Mouse (Mus musculus): ENCODE measurements around the gene Dbnl. TPM values are rescaled to one million over a fixed set of nuclear protein-coding genes. Genes with fewer than 3 reads are reported as not detected.

Dbnl gene
- total RNA-seq, 2 experiments from 2014 or later = 74.6 to 80.0 TPM

DNA sequence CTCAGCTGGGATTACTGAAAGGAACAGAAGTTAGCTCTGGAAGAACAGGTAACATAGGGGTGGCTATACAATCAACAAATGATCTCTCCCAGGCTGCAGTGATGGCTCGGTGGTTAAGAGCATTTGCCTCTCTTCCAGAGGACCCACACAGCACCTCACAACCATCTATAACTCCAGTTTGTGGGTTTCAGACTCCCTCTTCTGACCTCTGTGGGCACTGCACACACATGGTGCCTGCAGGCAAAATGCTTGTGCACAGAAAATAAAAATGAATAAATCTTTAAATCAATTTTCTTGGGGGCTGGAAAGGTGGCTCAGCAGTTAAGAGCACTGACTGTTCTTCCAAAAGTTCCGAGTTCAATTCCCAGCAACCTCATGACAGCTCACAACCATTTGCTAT, 9.8 kb upstream of the Dbnl start:
- H3K27ac ChIP-seq = no peak overlapping the region
- peak; percentile 63 for TF ChIP-seq CTCF (conservative IDR thresholded peaks at IDR 0.05)
- no peak for DNase-seq (ENCODE audit: low spot score in 2 of 2)

DNA sequence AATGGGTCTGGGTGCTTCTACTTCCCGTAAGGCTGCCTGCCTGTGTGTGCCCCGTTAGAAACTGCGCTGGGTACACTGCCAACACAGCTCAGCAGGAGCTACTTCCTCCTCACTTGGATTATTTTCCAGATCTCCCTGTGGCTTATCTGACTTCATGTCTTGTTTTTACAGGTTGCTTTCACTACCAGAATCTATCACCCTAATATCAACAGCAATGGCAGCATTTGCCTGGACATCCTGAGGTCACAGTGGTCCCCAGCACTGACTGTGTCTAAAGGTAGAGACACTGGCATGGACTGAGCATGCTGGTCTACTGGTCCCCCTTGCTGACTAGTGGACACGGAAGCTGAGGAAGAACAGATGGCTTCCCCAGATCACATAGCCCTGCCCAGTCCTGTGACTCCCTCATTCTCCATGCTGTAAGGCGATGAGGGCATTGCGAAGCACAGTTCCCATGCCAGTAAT, 8.2 kb upstream of the Dbnl start:
- Histone ChIP-seq H3K27ac (no peak overlapping the region), H3K4me3 (no peak overlapping the region)
- DNase-seq (ENCODE audit: low spot score in 2 of 2) = no peak
- TF ChIP-seq CTCF (conservative IDR thresholded peaks at IDR 0.05) = no peak

More for the DNA sequence above, 9.8 kb upstream of the Dbnl start:
- no peak overlapping the region for H3K4me3 ChIP-seq

DNA sequence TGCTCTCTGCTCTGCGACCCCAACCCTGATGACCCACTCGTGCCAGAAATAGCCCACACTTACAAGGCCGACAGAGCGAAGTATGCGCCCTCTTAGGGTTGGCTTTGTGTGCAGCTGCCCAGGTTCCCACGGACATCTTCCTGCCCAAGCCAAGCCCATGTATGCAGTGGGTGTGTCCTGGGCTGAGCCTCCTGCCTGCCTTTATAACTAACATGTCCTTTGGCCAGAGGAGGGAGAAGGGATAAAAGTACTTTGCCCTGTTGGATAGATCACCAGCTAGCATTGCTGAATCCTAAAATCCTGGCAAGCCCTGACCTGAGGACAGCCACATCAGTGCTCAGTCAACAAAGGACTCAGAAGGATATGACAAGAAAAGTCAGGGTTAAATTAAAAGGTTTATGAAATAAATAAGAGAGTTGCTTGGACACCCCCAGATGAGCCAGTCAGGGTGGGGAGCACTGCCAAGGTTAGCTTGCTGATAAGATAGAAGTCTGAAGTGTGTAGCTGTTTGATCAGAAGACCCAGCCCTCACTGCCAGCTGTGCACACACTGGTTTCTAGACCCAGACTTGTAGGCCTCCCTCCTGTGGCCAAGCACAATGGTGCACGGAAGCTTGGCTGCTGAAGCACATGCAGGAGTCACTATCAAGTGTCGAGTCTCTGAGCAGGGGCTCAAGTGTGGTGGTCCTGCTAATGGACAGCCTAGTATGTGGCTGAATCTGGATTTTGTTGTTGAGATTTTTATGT, 5.9 kb upstream of the Dbnl start:
- Histone ChIP-seq H3K27ac (no peak overlapping the region), H3K4me3 (no peak overlapping the region)
- peak; percentile 41 for TF ChIP-seq CTCF (conservative IDR thresholded peaks at IDR 0.05)
- no peak for DNase-seq (ENCODE audit: low spot score in 2 of 2)

DNA sequence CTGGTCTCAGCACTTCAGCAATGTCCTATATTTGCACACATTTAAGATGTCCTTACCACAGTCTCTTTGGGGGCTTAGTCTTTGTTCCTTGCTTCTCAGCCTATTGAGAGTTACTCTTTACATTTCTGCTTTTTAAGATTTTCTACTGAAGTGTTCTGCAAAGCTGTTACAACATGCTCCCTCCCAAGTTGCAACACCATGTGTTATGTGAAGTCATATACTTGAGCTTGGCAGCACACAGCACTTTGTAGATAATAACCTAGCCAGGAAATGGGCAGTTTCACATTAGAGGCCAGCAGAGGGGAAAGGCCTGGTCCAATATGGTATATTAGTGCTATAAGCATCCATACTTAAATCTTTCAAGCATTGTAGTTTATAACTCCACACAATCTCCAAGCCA, 2.6 kb upstream of the Dbnl start:
- Histone ChIP-seq H3K27ac (no peak overlapping the region), H3K4me3 (no peak overlapping the region)
- TF ChIP-seq CTCF (conservative IDR thresholded peaks at IDR 0.05) = no peak
- DNase-seq (ENCODE audit: low spot score in 2 of 2) = no peak

DNA sequence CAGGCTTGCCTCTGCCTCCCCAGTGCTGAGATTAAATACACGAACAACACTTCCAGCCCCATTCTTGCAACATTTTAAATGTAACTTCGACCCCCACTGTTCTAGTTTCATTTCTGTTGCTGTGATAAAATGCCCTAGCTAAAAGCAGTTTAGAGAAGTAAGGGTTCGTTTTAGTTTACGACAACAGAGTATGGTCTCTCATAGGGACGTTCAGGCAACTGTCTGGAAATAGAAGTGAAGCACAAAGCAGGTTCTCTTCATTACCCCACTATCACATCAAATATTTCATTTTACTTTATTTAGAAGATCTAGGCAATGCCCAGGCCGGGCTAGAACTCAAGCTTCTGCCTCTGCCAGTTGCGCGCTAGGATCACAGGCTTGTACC, 625 bp upstream of the Dbnl start:
- peak overlapping the region; percentile 76 for H3K4me3 ChIP-seq

DNA sequence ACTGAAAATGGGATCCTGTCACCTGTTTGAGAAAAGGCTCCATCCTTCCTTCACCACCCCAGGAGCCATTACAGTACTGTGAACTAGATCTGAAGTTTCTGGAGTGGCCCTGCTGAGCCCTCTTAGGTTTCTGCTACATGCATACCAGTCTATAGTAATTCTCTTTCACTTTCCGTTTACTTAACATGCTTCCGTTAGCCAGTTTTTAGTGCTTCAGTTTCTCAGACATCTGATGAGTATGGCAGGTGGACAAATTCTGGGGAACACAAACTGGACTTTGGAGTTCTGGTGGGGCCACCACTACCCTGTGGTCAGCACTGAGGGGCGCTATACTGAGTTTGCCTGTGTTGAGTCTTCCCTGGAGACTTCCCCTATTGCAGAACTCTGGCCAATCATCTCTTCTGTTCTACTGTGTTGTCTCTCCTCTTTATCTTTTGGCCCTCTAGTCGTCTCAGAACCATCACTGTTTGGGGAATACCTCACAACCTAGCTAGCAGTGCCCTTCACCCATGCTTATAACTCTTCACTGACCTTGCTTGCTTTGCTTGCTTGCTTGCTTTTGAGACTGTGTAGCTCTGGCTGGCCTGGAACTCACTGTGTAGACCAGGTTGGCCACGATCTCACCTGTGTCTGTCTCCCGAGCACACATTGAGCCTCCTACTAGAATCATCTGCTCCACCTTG, 924 bp downstream of the Dbnl start:
- no peak; the same call in 1 of the 2 replicates for TF ChIP-seq CTCF (conservative IDR thresholded peaks at IDR 0.05)
- DNase-seq (ENCODE audit: low spot score in 2 of 2) = no peak
- Histone ChIP-seq H3K27ac (peak overlapping the region; percentile 94), H3K4me3 (peak overlapping the region; percentile 76)

More for the DNA sequence above, 625 bp upstream of the Dbnl start:
- no peak for TF ChIP-seq CTCF (conservative IDR thresholded peaks at IDR 0.05)
- peak overlapping the region; percentile 94 for H3K27ac ChIP-seq
- DNase-seq (ENCODE audit: low spot score in 2 of 2) = no peak

DNA sequence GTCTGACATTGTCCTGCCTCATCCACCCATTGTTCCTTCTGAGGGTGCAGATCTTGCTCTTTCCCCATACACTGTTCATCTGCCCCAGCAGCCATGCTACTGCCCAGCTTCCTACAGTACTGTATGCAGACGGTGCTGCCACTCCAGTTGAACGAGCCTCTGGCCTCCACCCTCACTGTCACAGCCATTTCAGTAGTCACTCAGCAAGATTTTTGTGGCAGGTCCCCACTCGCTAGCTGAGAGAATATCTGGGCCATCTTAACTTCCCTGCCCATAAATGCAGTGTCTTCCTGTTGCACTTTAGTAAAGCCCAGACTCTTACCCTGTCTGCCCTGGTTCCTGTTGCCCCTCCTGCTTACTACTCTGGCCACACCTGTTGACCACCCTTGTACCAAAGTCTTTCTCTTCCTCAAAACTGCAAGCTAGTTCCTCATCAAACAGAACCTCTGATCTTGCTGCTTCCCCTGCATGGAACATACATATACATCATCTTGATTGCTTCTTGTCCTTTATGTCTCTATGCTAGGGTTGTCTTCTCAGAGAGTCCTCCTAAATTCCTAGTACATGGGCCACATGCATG, 1.6 kb downstream of the Dbnl start:
- no peak for TF ChIP-seq CTCF (conservative IDR thresholded peaks at IDR 0.05)
- DNase-seq (ENCODE audit: low spot score in 2 of 2) = no peak

DNA sequence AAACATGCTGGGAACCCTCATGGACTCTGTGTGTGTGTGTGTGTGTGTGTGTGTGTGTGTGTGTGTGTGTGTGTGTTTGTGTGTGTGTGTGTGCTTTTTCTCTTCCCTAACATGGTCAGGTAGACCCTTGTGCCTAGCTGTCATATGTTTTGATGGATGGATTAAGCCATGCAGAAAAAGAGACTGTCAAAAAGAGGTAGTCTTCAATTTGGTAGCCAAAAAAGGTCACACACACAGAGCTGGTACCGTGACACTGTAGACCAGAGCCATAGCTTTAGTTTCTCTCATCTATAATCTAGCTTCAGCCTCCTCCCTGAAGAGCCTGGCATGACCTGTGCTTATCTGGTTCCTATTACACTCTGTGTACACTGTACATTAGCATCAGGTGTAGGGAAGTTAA, 2.1 kb downstream of the Dbnl start:
- H3K27ac ChIP-seq = no peak overlapping the region
- no peak overlapping the region for H3K4me3 ChIP-seq
- no peak for DNase-seq (ENCODE audit: low spot score in 2 of 2)
- no peak for TF ChIP-seq CTCF (conservative IDR thresholded peaks at IDR 0.05)

More for the DNA sequence above, 1.6 kb downstream of the Dbnl start:
- H3K27ac ChIP-seq = no peak overlapping the region
- H3K4me3 ChIP-seq = peak overlapping the region; percentile 76

DNA sequence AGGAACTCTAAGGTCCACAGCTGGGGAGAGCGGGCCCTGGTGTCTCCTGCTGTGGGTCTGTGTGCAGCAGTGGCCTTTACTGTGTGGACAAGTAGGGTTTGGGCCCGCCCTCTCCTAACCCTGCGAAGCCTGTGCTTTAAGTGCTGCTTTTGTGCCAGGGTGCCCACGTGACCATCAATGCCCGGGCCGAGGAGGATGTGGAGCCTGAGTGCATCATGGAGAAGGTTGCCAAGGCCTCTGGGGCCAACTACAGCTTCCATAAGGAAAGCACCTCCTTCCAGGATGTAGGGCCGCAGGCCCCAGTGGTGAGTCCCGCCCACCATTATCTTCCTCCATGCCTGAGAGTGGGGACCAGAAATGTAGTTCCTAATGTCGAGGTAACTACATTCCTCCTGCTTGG, 7.0 kb downstream of the Dbnl start:
- peak overlapping the region; percentile 94 for H3K27ac ChIP-seq
- H3K4me3 ChIP-seq = no peak overlapping the region
- DNase-seq (ENCODE audit: low spot score in 2 of 2) = no peak
- TF ChIP-seq CTCF (conservative IDR thresholded peaks at IDR 0.05) = no peak

DNA sequence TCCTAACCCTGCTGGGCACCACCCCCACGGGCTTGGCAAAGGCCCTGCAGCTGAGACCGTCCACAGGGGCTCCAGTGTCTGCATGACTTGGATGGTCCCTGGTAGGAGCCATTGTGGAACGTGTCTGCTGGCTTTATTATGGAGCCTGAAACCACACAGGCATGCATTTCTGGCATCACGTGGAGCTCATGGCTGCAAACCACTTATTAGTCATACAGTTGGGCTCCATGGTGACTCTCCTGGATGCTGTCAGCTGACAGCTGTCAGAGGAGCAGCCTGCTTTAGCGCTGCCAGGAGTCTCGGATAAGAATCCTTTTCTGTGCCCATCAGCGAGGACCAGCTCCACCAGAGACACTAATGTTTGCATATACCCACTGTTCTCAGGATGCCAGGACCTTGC, 7.4 kb downstream of the Dbnl start:
- H3K27ac ChIP-seq = peak overlapping the region; percentile 94
- DNase-seq (ENCODE audit: low spot score in 2 of 2) = peak; percentile 57 to 87

DNA sequence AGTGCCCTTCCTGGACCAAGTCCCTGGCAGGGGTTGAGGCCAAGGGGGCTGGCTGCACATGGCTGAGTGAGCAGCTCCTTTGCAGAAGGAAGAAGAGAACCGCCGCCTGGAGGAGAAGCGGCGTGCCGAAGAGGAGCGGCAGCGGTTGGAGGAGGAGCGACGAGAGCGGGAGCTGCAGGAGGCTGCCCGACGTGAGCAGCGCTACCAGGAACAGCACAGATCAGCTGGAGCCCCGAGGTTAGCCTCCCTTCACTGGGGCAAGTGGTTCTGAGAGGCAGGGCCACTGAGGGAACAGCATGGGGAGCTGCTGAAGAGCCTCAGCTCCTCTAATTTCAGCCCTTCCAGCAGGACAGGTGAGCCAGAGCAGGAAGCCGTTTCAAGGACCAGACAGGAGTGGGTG, 8.7 kb downstream of the Dbnl start:
- no peak for DNase-seq (ENCODE audit: low spot score in 2 of 2)
- H3K4me3 ChIP-seq = no peak overlapping the region
- peak overlapping the region; percentile 94 for H3K27ac ChIP-seq
- no peak for TF ChIP-seq CTCF (conservative IDR thresholded peaks at IDR 0.05)

More for the DNA sequence above, 7.4 kb downstream of the Dbnl start:
- H3K4me3 ChIP-seq = no peak overlapping the region
- no peak for TF ChIP-seq CTCF (conservative IDR thresholded peaks at IDR 0.05)

DNA sequence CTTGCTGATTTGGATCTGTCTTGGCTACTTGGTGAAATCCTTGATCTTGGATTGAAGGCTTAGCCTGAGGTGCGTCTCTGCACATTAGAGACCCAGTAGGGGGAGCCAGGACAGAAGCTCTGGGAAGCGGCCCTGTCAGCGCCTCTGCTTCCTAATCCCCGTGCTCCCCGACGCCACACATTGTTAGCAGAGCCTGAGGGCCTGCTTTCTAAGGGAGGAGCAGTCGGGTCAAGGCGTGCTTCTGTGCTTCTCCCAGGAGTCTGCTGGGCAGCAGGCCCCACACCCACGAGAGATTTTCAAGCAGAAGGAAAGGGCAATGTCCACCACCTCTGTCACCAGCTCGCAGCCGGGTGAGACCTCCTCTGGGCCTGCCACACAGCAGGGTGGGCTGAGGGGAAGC, 9.1 kb downstream of the Dbnl start:
- Histone ChIP-seq H3K4me3 (no peak overlapping the region), H3K27ac (0 out of 2 replicates have a peak overlapping the region, but pooled peaks have one; percentile 94)
- no peak for DNase-seq (ENCODE audit: low spot score in 2 of 2)
- TF ChIP-seq CTCF (conservative IDR thresholded peaks at IDR 0.05) = 0 out of 2 replicates have a peak, but pooled peaks have one; percentile 19

DNA sequence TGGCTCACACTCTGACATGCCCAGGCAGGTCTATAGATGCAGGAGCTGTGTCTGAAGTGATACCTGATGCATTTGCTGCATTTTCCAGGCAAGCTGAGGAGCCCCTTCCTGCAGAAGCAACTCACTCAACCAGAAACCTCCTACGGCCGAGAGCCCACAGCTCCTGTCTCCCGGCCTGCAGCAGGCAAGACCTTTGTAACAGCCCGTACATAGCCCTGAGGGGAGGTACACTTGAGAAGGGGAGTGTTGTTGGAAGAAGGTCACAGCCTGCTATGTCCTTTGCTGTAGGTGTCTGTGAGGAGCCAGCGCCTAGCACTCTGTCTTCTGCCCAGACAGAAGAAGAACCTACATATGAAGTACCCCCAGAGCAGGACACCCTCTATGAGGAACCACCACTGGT, 9.6 kb downstream of the Dbnl start:
- no peak for DNase-seq (ENCODE audit: low spot score in 2 of 2)
- H3K27ac ChIP-seq = 0 out of 2 replicates have a peak overlapping the region, but pooled peaks have one; percentile 94
- no peak overlapping the region for H3K4me3 ChIP-seq
- no peak for TF ChIP-seq CTCF (conservative IDR thresholded peaks at IDR 0.05)

All from layer of hippocampus, adult 2 months (tissue).